Mouse (Mus musculus) embryonic facial prominence, embryonic 13.5 days (tissue): ENCODE measurements around the gene Psmb8. TPM values are rescaled to one million over a fixed set of nuclear protein-coding genes. Genes with fewer than 3 reads are reported as not detected.
A peak's percentile ranks its signal among the peaks of the same experiment; 100 is the strongest.

ENCODE experiments used
- ATAC-seq: fragments of 200-750 bp; cut with Nextera tagmentation; 2 replicates; pipeline ENCODE4 v1.8.0; 2017; ENCODE audit warnings: low read depth; ENCODE audit not compliant: insufficient number of reproducible peaks, insufficient read depth, low FRiP score, low TSS enrichment
- H3K27ac ChIP-seq: fragments of 300-500 bp; sonication (generic); 2 replicates; pipeline ENCODE4 v1.5.1; 2015; ENCODE audit warnings: moderate library complexity, mild to moderate bottlenecking, inconsistent platforms
- H3K27me3 ChIP-seq: fragments of 300-500 bp; sonication (generic); 2 replicates; pipeline ENCODE4 v1.6.1; 2015; ENCODE audit warnings: mild to moderate bottlenecking, inconsistent platforms
- H3K36me3 ChIP-seq: fragments of 300-500 bp; sonication (generic); 2 replicates; pipeline ENCODE4 v1.6.1; 2015; ENCODE audit warnings: mild to moderate bottlenecking, inconsistent platforms
- H3K4me1 ChIP-seq: fragments of 300-500 bp; sonication (generic); 2 replicates; pipeline ENCODE4 v1.6.1; 2015; ENCODE audit warnings: inconsistent platforms
- H3K4me2 ChIP-seq: fragments of 300-500 bp; sonication (generic); 2 replicates; pipeline ENCODE4 v1.6.1; 2015; ENCODE audit warnings: moderate library complexity, mild to moderate bottlenecking, inconsistent platforms
- H3K4me3 ChIP-seq: fragments of 300-500 bp; sonication (generic); 2 replicates; pipeline ENCODE4 v1.5.1; 2015; ENCODE audit warnings: mild to moderate bottlenecking, inconsistent platforms
- H3K9ac ChIP-seq: fragments of 300-500 bp; sonication (generic); 2 replicates; pipeline ENCODE4 v1.6.1; 2015; ENCODE audit warnings: mild to moderate bottlenecking, inconsistent platforms
- H3K9me3 ChIP-seq: fragments of 300-500 bp; sonication (generic); 2 replicates; pipeline ENCODE4 v1.6.1; 2016; ENCODE audit warnings: inconsistent platforms
- WGBS: fragments of 180-500 bp; shearing (Covaris S2); methylation state at CpG from one replicate; pipeline ENCODE4 v1.1.7; 2015; ENCODE audit warnings: mixed read lengths; 5-methylcytosine and 5-hydroxymethylcytosine counted together
- polyA plus RNA-seq: library from polyadenylated mRNA; unstranded; fragments of >200 nt; fragmentation: Nextera tagmentation; extraction: Ambion mirVana; gene quantifications from 2 replicates; pipeline ENCODE4 v1.2.1, GENCODE M21; 2015

Psmb8 gene
- 4.3 and 5.7 TPM in 2 replicates for polyA plus RNA-seq

DNA sequence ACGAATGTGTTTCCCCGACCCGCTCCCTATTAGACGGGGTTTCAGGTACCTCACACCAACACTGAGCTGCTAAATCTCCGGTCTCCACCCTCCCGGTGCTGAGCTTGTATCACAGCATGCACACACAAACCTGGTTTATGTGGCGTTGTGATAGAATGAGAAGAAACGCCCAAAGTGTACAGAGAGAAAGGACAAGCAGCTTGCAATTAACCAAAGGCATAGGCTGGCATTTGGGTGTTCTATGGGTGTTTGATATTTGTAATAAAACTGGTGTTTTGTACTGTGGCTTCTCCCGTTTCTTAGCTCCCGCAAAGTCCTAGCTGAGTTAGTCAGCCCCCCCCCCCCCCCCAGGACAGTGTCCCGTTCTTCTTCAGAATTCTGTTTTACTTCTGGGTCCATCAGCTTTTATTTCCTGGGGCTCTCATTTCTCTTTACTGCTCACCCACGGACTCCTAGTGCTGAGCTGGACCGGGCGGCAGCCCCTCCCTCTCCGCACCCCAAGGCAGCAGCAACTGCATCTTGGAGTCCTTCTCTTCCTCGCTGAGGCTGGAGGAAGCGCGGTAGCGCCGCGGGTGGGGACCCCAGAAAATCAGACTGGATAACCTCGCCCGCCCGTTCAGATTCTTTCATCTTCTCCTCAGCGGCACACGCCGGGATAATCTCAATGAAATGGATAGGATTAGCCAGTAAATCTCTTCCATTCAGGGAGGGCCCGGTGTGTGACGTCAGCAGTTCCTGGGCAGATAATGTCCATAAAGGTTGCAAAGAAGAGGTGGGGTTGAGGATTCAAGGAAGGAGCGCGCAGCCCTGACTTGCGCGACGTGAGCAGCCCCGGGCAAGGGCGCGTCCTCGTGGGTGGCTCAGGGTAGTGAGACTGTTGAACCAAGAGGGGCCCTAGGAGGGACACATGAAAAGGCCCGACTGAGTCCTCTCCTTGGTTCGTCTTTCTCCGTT is at the start of gene Psmb8:
TSS of gene Psmb8 (plus strand) at position 781 of the 954 bp plus-strand sequence.
- no peaks in the 10 kb centered on the region for H3K9me3 ChIP-seq
- peak within 1 kb of the TSS; percentile 45 for H3K4me3 ChIP-seq
- peak; percentile 75 for ATAC-seq
- H3K9ac ChIP-seq = peak within 1 kb of the TSS; percentile 47
- peaks cover 15% of the 10 kb centered on the region for H3K4me1 ChIP-seq
- peak within 1 kb of the TSS; percentile 73 for H3K4me2 ChIP-seq
- H3K27ac ChIP-seq = no peak within 1 kb of the TSS
- 4% methylated on average over 41 of the region's 41 CpGs for WGBS
- peaks cover 95% of the 10 kb centered on the region for H3K27me3 ChIP-seq
- H3K36me3 ChIP-seq = no peaks in the 10 kb centered on the region

DNA sequence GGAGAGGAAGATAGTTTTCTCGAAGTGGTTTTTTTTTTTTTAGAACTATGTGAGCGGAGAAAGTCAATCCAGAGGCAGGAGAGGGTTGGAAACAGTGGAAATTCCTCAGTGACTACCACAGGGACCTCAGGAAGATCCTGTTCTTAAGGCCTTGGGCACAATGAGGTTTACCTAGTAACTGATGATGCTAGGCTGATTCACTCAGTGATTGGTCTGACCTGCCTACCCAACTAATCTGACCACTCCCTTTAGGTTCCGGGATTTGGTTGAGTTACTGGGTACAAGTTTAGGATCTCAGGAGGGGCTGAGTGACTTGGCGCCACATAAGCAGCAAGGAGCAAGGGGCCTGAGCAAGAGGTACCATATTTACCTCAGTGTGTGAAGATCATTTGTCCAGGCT is 44.6 kb upstream of the Psmb8 start, which contains the start of gene H2-DMb1:
TSS of gene H2-DMb1 (plus strand) at position 150 of the 400 bp plus-strand sequence.
- Histone ChIP-seq H3K9ac (no peak within 1 kb of the TSS), H3K4me1 (no peaks in the 10 kb centered on the region), H3K4me3 (no peak within 1 kb of the TSS), H3K9me3 (no peaks in the 10 kb centered on the region), H3K4me2 (peak within 1 kb of the TSS; percentile 22; the same call in 1 of the 2 replicates), H3K27ac (no peak within 1 kb of the TSS), H3K27me3 (no peaks in the 10 kb centered on the region), H3K36me3 (no peaks in the 10 kb centered on the region)
- ATAC-seq = no peak
- WGBS = 53% methylated on average over 4 of the region's 4 CpGs

GRCm38 (mm10) chr17:34155534-34155933 is 42.0 kb upstream of the Psmb8 start:
- no peaks in the 10 kb centered on the region for H3K27me3 ChIP-seq
- WGBS = 55% methylated on average over 5 of the region's 5 CpGs
- no peak overlapping the region for H3K27ac ChIP-seq
- no peak overlapping the region for H3K9ac ChIP-seq
- ATAC-seq = no peak
- H3K9me3 ChIP-seq = no peaks in the 10 kb centered on the region
- no peak overlapping the region for H3K4me3 ChIP-seq
- H3K4me2 ChIP-seq = no peak overlapping the region
- no peaks in the 10 kb centered on the region for H3K4me1 ChIP-seq
- no peaks in the 10 kb centered on the region for H3K36me3 ChIP-seq

- 41% methylated on average over 9 of the region's 9 CpGs for WGBS
Observed at GRCm38 (mm10) chr17:34164202-34164895, 33.2 kb upstream of the Psmb8 start.

GRCm38 (mm10) chr17:34165033-34165730 is 32.3 kb upstream of the Psmb8 start:
- H3K27ac ChIP-seq = no peak overlapping the region
- WGBS = 84% methylated on average over 6 of the region's 6 CpGs
- H3K36me3 ChIP-seq = no peaks in the 10 kb centered on the region
- H3K27me3 ChIP-seq = no peaks in the 10 kb centered on the region
- ATAC-seq = no peak
- no peak overlapping the region for H3K4me2 ChIP-seq
- H3K4me3 ChIP-seq = no peak overlapping the region
- H3K4me1 ChIP-seq = no peaks in the 10 kb centered on the region
- no peak overlapping the region for H3K9ac ChIP-seq
- H3K9me3 ChIP-seq = peaks cover 4% of the 10 kb centered on the region; the same call in 1 of the 2 replicates

More at GRCm38 (mm10) chr17:34164202-34164895, 33.2 kb upstream of the Psmb8 start:
- Histone ChIP-seq H3K4me1 (no peaks in the 10 kb centered on the region), H3K27me3 (no peaks in the 10 kb centered on the region), H3K36me3 (no peaks in the 10 kb centered on the region), H3K4me3 (no peak overlapping the region), H3K27ac (no peak overlapping the region), H3K9me3 (peaks cover 4% of the 10 kb centered on the region; the same call in 1 of the 2 replicates), H3K4me2 (no peak overlapping the region), H3K9ac (peak overlapping the region; percentile 6; the same call in 1 of the 2 replicates)
- no peak for ATAC-seq

GRCm38 (mm10) chr17:34169279-34169678 is 28.2 kb upstream of the Psmb8 start:
- Histone ChIP-seq H3K4me3 (no peak overlapping the region), H3K27ac (no peak overlapping the region), H3K4me2 (no peak overlapping the region), H3K36me3 (no peaks in the 10 kb centered on the region), H3K9me3 (peaks cover 4% of the 10 kb centered on the region; the same call in 1 of the 2 replicates), H3K9ac (no peak overlapping the region), H3K27me3 (peaks cover 4% of the 10 kb centered on the region; the same call in 1 of the 2 replicates), H3K4me1 (no peaks in the 10 kb centered on the region)
- no peak for ATAC-seq
- WGBS = 2% methylated on average over 2 of the region's 2 CpGs

DNA sequence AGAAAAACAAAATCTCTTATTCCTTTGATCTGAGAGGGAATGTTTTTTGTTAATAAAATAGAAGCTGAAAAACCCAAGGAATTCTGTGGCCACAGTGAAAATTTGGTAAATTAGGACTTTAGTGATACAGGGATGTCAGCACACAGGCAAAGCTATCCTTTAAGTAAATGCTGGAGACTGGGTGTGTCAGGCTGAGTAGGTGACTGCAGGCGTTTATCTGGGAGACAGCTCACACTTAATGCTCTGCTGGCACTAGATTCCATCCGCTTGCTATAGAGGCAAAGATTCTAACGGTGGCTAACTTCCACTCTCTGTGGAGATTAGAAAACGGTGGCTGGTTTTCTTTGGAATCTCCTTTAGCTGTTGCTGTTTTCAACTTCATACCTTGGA is 27.0 kb upstream of the Psmb8 start:
- Histone ChIP-seq H3K36me3 (no peaks in the 10 kb centered on the region), H3K4me2 (no peak overlapping the region), H3K27ac (no peak overlapping the region), H3K27me3 (peaks cover 7% of the 10 kb centered on the region; the same call in 1 of the 2 replicates), H3K4me3 (no peak overlapping the region), H3K9me3 (peaks cover 1% of the 10 kb centered on the region; the same call in 1 of the 2 replicates), H3K4me1 (no peaks in the 10 kb centered on the region), H3K9ac (no peak overlapping the region)
- WGBS = 23% methylated on average over 4 of the region's 4 CpGs
- ATAC-seq = no peak

- Histone ChIP-seq H3K4me1 (no peaks in the 10 kb centered on the region), H3K4me2 (no peak overlapping the region), H3K27ac (no peak overlapping the region), H3K4me3 (no peak overlapping the region), H3K9me3 (no peaks in the 10 kb centered on the region; the same call in 1 of the 2 replicates), H3K9ac (no peak overlapping the region), H3K27me3 (peaks cover 7% of the 10 kb centered on the region; the same call in 1 of the 2 replicates), H3K36me3 (no peaks in the 10 kb centered on the region)
- no peak for ATAC-seq
- 38% methylated on average over 13 of the region's 13 CpGs for WGBS
Observed at GRCm38 (mm10) chr17:34170877-34171498, 26.5 kb upstream of the Psmb8 start.

GRCm38 (mm10) chr17:34172528-34172927 is 25.0 kb upstream of the Psmb8 start:
- Histone ChIP-seq H3K4me2 (no peak overlapping the region), H3K27ac (no peak overlapping the region), H3K4me1 (no peaks in the 10 kb centered on the region), H3K4me3 (no peak overlapping the region), H3K9ac (no peak overlapping the region), H3K36me3 (no peaks in the 10 kb centered on the region), H3K9me3 (peaks cover 13% of the 10 kb centered on the region; the same call in 1 of the 2 replicates), H3K27me3 (peaks cover 7% of the 10 kb centered on the region; the same call in 1 of the 2 replicates)
- 87% methylated on average over 5 of the region's 5 CpGs for WGBS
- no peak for ATAC-seq

- Histone ChIP-seq H3K36me3 (no peaks in the 10 kb centered on the region), H3K27me3 (peaks cover 7% of the 10 kb centered on the region; the same call in 1 of the 2 replicates), H3K27ac (no peak overlapping the region), H3K4me2 (no peak overlapping the region), H3K9me3 (peaks cover 14% of the 10 kb centered on the region; the same call in 1 of the 2 replicates), H3K4me3 (no peak overlapping the region), H3K9ac (no peak overlapping the region), H3K4me1 (no peaks in the 10 kb centered on the region)
- WGBS = 65% methylated on average over 1 of the region's 1 CpGs
- no peak for ATAC-seq
Observed at GRCm38 (mm10) chr17:34174075-34174474, 23.4 kb upstream of the Psmb8 start.
